Mouse (Mus musculus): ENCODE measurements at regions not wholly inside any gene's neighbourhood (a gene's known extent, or its start where the extent isn't known, plus 50 kb on each side); places are given as distances from the start of the nearest gene placed in this dataset.

- H3K4me2 ChIP-seq (ENCODE audit: low read depth, low read length): no peak overlapping the region
- no peak overlapping the region for H3K4me3 ChIP-seq (ENCODE audit: low read depth, low read length)
- H3K27me3 ChIP-seq (ENCODE audit: insufficient read depth, low read length): no peaks in the 10 kb centered on the region
- peaks cover 18% of the 10 kb centered on the region for H3K4me1 ChIP-seq (ENCODE audit: insufficient read depth)
- no peaks in the 10 kb centered on the region for H3K36me3 ChIP-seq (replicated peaks; ENCODE audit: insufficient read depth, low read length)
- ATAC-seq (peak; percentile 98), DNase-seq (peak; percentile 44)
- H3K9me3 ChIP-seq (ENCODE audit: low read length): no peaks in the 10 kb centered on the region
- H3K27ac ChIP-seq (ENCODE audit: low read depth): peak overlapping the region; percentile 87
- WGBS (ENCODE audit: insufficient replicate concordance): 28% methylated on average over 5 of the region's 5 CpGs
- no peak overlapping the region for H3K9ac ChIP-seq (replicated peaks)
- TF ChIP-seq CTCF (IDR thresholded peaks at IDR 0.05; ENCODE audit: low read depth): no peak
- peak; percentile 83; the same call in 1 of the 2 replicates for TF ChIP-seq EP300 (IDR thresholded peaks at IDR 0.05; ENCODE audit: low read depth)
Observed at GRCm38 (mm10) chr3:38128486-38129166, 356.0 kb downstream of the Ankrd50 start.

- Histone ChIP-seq H3K4me3 (ENCODE audit: low read depth, low read length) (no peak overlapping the region), H3K4me1 (ENCODE audit: insufficient read depth) (peaks cover 11% of the 10 kb centered on the region; the same call in 1 of the 2 replicates), H3K36me3 (replicated peaks; ENCODE audit: insufficient read depth, low read length) (no peaks in the 10 kb centered on the region), H3K27ac (ENCODE audit: low read depth) (peak overlapping the region; percentile 66), H3K4me2 (ENCODE audit: low read depth, low read length) (peak overlapping the region; percentile 35; the same call in 1 of the 2 replicates), H3K27me3 (ENCODE audit: insufficient read depth, low read length) (no peaks in the 10 kb centered on the region), H3K9ac (replicated peaks) (0 out of 2 replicates have a peak overlapping the region, but pooled peaks have one; percentile 38), H3K9me3 (ENCODE audit: low read length) (no peaks in the 10 kb centered on the region)
- DNase-seq (no peak), ATAC-seq (peak; percentile 76)
- 6% methylated on average over 7 of the region's 7 CpGs for WGBS (ENCODE audit: insufficient replicate concordance)
- no peak; the same call in 1 of the 2 replicates for TF ChIP-seq EP300 (IDR thresholded peaks at IDR 0.05; ENCODE audit: low read depth)
- TF ChIP-seq CTCF (IDR thresholded peaks at IDR 0.05; ENCODE audit: low read depth): peak; percentile 66
Observed at GRCm38 (mm10) chr3:38116071-38116787, 368.4 kb downstream of the Ankrd50 start.

DNA sequence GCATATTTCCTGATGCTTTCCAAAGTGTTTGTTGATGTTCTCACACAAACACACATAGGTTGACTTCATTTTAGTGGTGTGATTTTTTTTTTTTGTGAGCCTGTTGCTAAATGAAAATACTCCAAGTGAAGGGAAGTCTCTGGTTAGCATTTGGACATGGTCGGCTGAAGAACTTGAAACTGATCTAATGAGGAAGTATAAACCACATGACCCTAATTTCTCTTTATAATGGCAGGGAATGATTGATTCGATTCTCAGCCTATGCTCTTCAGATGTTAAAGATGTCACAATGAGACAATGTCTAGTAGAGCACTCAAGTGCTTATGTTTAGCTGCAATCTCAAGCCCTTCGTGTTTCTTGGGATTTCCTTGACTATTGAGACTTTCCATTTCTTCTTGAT lies 372.1 kb downstream of the Ankrd50 start:
- Histone ChIP-seq H3K9ac (replicated peaks) (no peak overlapping the region), H3K4me2 (ENCODE audit: low read depth, low read length) (no peak overlapping the region), H3K36me3 (replicated peaks; ENCODE audit: insufficient read depth, low read length) (no peaks in the 10 kb centered on the region), H3K4me1 (ENCODE audit: insufficient read depth) (peaks cover 11% of the 10 kb centered on the region; the same call in 1 of the 2 replicates), H3K9me3 (ENCODE audit: low read length) (no peaks in the 10 kb centered on the region), H3K27me3 (ENCODE audit: insufficient read depth, low read length) (no peaks in the 10 kb centered on the region), H3K4me3 (ENCODE audit: low read depth, low read length) (no peak overlapping the region), H3K27ac (ENCODE audit: low read depth) (no peak overlapping the region)
- ATAC-seq: no peak
- DNase-seq: no peak
- 54% methylated on average over 3 of the region's 3 CpGs for WGBS (ENCODE audit: insufficient replicate concordance)
- TF ChIP-seq CTCF (IDR thresholded peaks at IDR 0.05; ENCODE audit: low read depth) (no peak), EP300 (IDR thresholded peaks at IDR 0.05; ENCODE audit: low read depth) (no peak)

DNA sequence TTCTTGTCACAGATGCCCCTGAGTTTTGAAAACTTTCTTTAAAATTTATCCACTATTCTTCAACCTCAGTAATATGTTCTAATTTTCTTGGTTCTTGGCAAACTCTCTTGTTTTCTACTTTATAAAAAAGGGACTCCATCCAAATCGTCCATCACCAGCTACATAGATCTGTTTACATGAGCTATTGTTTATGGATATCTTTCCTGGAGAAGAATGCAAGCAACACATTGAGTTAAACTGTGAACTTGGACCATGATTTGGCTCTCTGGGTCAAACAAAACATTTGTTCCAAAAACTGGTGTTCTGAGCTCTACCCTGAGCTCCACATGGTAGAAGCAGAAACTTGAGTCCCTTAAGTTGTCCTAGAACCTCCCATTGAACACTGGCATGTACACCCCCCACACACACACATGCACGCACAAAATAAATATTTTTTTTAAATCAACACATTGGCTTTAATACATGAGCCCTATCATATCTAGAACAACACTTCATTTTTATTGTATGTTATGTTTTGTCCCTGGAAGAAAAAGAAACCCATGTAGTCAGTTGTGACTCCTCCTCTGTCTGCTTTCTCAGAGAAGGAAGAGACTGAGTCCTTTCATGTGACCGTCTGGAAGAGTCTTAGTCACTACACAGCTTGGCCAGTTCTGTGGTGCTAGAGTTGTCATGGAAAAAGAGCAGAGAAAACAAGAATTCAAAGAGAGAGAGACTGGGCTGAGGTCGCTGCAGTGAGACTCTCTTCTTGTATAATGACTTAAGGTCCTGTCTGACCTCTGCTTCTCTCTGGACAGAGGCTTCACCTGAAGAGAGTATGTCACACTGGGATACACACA lies 379.4 kb downstream of the Ankrd50 start:
- TF ChIP-seq CTCF (IDR thresholded peaks at IDR 0.05; ENCODE audit: low read depth) (no peak), EP300 (IDR thresholded peaks at IDR 0.05; ENCODE audit: low read depth) (no peak)
- Histone ChIP-seq H3K27ac (ENCODE audit: low read depth) (no peak overlapping the region), H3K4me2 (ENCODE audit: low read depth, low read length) (no peak overlapping the region), H3K4me3 (ENCODE audit: low read depth, low read length) (no peak overlapping the region), H3K9ac (replicated peaks) (no peak overlapping the region), H3K27me3 (ENCODE audit: insufficient read depth, low read length) (no peaks in the 10 kb centered on the region), H3K4me1 (ENCODE audit: insufficient read depth) (no peaks in the 10 kb centered on the region), H3K36me3 (replicated peaks; ENCODE audit: insufficient read depth, low read length) (no peaks in the 10 kb centered on the region), H3K9me3 (ENCODE audit: low read length) (no peaks in the 10 kb centered on the region)
- 58% methylated on average over 4 of the region's 4 CpGs for WGBS (ENCODE audit: insufficient replicate concordance)
- DNase-seq (no peak), ATAC-seq (no peak)

DNA sequence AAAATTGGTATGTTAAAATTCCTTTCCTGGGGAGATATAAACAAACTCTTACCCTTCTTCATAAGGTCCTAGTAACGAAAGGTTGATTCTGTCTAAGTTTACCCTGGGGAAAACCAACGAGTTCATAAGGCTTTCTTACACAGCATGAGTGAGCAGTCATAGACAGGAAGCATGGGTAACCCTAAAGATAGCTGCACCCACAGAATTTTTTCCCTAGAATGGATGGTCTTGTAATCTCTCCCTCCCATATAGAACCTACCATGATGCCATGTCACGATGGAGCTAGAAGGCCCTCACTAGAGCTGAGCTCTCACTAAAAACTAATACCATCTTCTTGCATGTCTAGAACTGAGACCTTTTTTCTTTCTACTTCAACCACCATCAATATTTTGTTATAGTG lies 380.1 kb upstream of the Gm5148 start:
- no peaks in the 10 kb centered on the region for H3K4me1 ChIP-seq (ENCODE audit: insufficient read depth)
- WGBS (ENCODE audit: insufficient replicate concordance): 57% methylated on average over 3 of the region's 3 CpGs
- no peak for DNase-seq
- TF ChIP-seq CTCF (IDR thresholded peaks at IDR 0.05; ENCODE audit: low read depth): no peak
- TF ChIP-seq EP300 (IDR thresholded peaks at IDR 0.05; ENCODE audit: low read depth): no peak; the same call in 1 of the 2 replicates
- 0 out of 2 replicates have a peak, but pooled peaks have one; percentile 25 for ATAC-seq
- H3K27ac ChIP-seq (ENCODE audit: low read depth): no peak overlapping the region
- H3K27me3 ChIP-seq (ENCODE audit: insufficient read depth, low read length): no peaks in the 10 kb centered on the region
- no peaks in the 10 kb centered on the region for H3K36me3 ChIP-seq (replicated peaks; ENCODE audit: insufficient read depth, low read length)
- H3K4me2 ChIP-seq (ENCODE audit: low read depth, low read length): no peak overlapping the region
- H3K9me3 ChIP-seq (ENCODE audit: low read length): no peaks in the 10 kb centered on the region
- no peak overlapping the region for H3K9ac ChIP-seq (replicated peaks)
- no peak overlapping the region for H3K4me3 ChIP-seq (ENCODE audit: low read depth, low read length)

DNA sequence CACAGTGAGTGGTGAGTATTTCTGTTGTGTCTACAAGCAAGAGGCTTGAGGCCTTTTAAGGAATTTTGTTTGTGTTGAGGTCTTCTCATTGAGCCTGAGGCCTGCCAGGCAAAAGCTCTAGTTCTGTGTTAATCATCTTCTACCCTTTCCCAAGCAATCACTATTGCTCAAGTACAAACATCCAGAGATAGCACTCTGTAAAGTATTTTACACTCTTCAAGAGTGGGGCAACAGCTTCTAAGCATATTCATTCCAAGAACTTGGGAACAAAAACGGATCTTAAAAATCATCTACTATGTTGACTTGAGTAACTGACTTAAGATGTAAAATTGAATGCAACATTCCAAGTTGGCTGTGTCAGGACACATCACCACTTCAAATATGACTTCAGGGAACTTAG lies 378.7 kb upstream of the Gm5148 start:
- no peak for ATAC-seq
- H3K4me2 ChIP-seq (ENCODE audit: low read depth, low read length): no peak overlapping the region
- TF ChIP-seq CTCF (IDR thresholded peaks at IDR 0.05; ENCODE audit: low read depth) (no peak), EP300 (IDR thresholded peaks at IDR 0.05; ENCODE audit: low read depth) (no peak)
- H3K36me3 ChIP-seq (replicated peaks; ENCODE audit: insufficient read depth, low read length): no peaks in the 10 kb centered on the region
- no peaks in the 10 kb centered on the region for H3K9me3 ChIP-seq (ENCODE audit: low read length)
- no peaks in the 10 kb centered on the region for H3K4me1 ChIP-seq (ENCODE audit: insufficient read depth)
- no peak for DNase-seq
- H3K27ac ChIP-seq (ENCODE audit: low read depth): no peak overlapping the region
- H3K9ac ChIP-seq (replicated peaks): no peak overlapping the region
- no peaks in the 10 kb centered on the region for H3K27me3 ChIP-seq (ENCODE audit: insufficient read depth, low read length)
- WGBS (ENCODE audit: insufficient replicate concordance): 77% methylated on average over 1 of the region's 1 CpGs
- H3K4me3 ChIP-seq (ENCODE audit: low read depth, low read length): no peak overlapping the region
